Mouse (Mus musculus) small intestine, adult 2 months (tissue): ENCODE data around the gene Tsc1.

Experiments
- CTCF ChIP-seq: fragments of 200-500 bp; IDR thresholded peaks from 2 replicates; pipeline ENCODE4 v1.5.1; 2012; ENCODE audit warnings: low read depth, mild to moderate bottlenecking, control low read depth, inconsistent platforms, low read length, moderate library complexity, mixed read lengths; ENCODE audit not compliant: insufficient replicate concordance, insufficient read length; ENCODE audit errors: extremely low read depth
- POLR2A ChIP-seq: fragments of 200-500 bp; IDR thresholded peaks from 2 replicates; pipeline ENCODE4 v1.6.1; 2012; ENCODE audit warnings: low read depth, mild to moderate bottlenecking, control low read depth, inconsistent platforms, low read length, moderate library complexity

GRCm38 (mm10) chr2:28596021-28596420, 45.0 kb upstream of the Tsc1 start:
- no peak for TF ChIP-seq CTCF
- no peak for TF ChIP-seq POLR2A
